Mouse (Mus musculus): ENCODE measurements at regions not wholly inside any gene's neighbourhood (a gene's known extent, or its start where the extent isn't known, plus 50 kb on each side); places are given as distances from the start of the nearest gene placed in this dataset.

GRCm38 (mm10) chr12:97360656-97361055 lies 898.6 kb downstream of the Galc start:
- DNase-seq (ENCODE audit: low spot score in 2 of 2), result no peak

- DNase-seq (ENCODE audit: low spot score in 2 of 2), result no peak
These were observed 932.7 kb downstream of the Galc start for GRCm38 (mm10) chr12:97326582-97326981.

GRCm38 (mm10) chr12:97312282-97313040 lies 946.8 kb downstream of the Galc start:
- no peak for DNase-seq (ENCODE audit: low spot score in 2 of 2)

GRCm38 (mm10) chr12:97278792-97279191 lies 980.5 kb downstream of the Galc start:
- no peak for DNase-seq (ENCODE audit: low spot score in 2 of 2)

GRCm38 (mm10) chr12:97278331-97278730 lies 980.9 kb downstream of the Galc start:
- no peak for DNase-seq (ENCODE audit: low spot score in 2 of 2)

Data from frontal cortex, postnatal 25 days (tissue).